Mouse (Mus musculus) layer of hippocampus, postnatal 36 days (tissue): Measurements from ENCODE around the gene Gucd1. TPM values are rescaled to one million over a fixed set of nuclear protein-coding genes. Genes with fewer than 3 reads are reported as not detected.
"Not testable (repeated sequence)": the region's sequence is repeated elsewhere in the genome, so short reads cannot be mapped to it uniquely, and the experiment has no call there.

Experiments
- DNase-seq, 2 experiments: peaks; one replicate each; pipeline ENCODE4 v3.0.0; 2022
- total RNA-seq, 2 experiments: library from RNA; stranded (reverse); gene quantifications; 2 replicates each; pipeline ENCODE4 v1.2.3; 2021

Gene Gucd1
- total RNA-seq, 2 experiments from 2014 or later: 14.8 to 16.1 TPM

DNA sequence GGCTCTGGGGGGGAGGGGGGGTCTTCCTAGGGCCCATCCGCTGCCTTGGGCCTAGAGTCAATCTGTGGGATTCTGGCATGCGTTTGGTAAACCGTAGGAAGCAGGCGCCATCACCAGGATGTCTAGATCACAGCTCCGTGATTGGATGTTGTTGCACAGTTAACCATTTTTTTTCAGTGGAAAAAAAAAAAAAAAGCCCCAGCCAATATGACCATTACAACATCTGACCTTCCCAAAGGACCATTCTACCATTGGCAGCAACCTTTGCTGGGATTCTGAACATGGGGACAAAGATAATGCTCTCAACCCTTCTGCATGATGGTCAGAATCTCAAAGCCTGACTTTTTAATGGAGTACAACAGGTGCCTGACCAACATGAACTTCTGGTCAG lies 87.6 kb downstream of the Gucd1 start:
- DNase-seq: no peak

DNA sequence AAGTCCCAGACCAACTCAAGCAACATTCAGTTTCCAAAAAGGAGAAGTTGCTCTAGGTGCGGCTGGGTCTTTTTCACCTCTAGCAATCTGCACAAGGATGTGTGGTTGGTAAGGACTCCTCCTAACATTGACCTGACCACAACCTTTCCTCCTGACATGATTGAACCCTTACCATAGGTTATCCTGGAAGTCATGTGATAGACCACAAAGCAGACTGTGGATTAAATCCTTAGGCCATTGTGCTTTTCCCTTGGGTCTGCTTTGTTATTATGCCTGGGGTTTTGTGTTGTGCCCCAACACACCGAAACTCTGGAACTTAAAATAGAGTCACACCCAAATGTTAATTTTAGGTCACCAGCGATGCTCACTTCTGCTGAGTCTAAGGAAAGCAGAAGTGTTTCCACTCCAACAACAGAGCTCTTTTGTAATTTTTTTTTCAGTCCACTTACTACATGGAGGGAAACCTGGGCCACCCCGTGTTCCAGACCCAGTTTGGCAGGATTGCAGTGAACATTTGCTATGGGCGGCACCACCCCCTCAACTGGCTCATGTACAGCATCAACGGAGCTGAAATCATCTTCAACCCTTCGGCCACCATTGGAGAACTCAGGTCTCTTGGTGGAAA lies 88.1 kb downstream of the Gucd1 start:
- peak; percentile 42 to 58 for DNase-seq

DNA sequence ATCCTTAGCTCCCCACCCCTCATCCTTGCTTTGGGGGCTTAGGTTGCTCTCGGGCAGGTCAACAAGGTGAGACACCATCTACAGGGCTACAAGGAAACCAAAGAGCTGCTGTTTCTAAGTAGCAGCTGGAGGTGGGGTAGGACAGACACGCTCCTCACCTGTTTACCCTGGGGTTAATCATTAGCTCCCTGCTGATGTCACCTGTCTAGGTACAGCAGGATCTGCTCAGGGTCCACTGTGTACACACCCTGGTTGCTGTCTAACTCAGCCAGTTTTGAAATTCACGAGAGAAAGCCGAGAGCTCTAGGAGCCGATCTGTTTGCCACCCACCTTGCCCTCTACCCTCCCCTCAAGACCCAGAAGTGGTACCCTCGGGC lies 88.8 kb downstream of the Gucd1 start:
- DNase-seq: no peak

DNA sequence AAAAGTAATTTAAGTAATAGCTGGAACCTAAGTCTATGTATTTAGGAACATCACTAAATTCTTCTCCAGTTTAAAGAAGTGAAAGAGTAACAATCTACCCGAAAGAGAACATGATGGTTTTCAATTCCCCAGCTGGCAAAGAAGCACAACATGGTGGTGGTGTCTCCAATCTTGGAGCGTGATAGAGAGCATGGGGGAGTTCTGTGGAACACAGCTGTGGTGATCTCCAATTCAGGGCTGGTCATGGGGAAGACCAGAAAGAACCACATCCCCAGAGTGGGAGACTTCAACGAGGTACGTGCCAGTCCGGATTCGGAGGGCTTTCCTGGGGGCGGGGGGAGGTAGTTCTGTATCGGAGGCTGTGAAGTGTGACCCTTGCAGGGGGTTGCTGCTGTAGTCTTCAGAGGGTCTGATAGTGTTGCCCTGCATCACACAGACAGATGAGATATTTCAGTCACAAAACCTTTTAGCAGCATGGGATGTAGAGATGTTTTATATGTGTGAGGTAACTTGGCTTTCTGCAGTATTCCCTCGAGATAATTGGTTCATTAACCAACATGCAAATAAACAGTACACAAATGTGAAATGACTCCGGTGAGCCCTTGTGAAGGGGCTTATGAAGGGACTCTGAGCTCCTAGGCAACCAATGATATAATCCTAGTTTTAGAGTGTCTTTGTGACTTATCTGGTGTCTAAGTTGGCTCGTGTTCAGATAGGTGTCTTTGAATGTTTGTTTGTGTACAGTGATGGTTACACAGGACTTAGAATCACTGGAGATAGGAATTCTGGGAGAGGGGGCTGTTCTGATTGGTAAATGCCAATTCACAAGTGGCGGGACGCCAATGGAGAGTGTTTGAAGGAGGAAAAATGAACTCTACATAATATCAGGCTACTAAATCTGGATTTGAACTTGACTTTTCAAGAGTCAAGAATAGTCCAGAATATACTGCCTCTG lies 89.4 kb downstream of the Gucd1 start:
- DNase-seq: no peak

- no peak for DNase-seq
Observed at GRCm38 (mm10) chr10:75424498-75424901, 93.3 kb downstream of the Gucd1 start.

DNA sequence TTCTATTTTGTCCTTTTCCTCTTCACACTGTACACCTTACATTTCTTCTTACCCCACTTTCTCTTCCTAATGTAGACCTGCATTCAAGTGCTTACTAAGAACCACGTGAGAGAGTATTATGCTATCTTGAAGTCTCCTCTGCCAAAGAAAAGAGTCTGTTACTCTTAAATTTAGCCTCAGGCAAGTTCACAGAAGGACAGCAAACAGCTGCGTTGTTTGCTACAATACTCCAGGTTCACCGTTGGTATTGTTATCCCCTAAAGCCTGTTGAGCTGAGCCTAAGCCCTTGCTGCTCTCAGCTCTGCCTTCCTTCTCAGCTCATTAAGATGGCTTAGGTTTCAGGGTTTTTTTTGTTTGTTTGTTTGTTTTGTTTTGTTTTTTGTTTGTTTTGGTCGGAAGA lies 99.0 kb downstream of the Gucd1 start:
- DNase-seq: no peak

- DNase-seq: no peak
Observed at GRCm38 (mm10) chr10:75417363-75418042, 100.3 kb downstream of the Gucd1 start.

GRCm38 (mm10) chr10:75414925-75415324 lies 102.8 kb downstream of the Gucd1 start:
- no peak for DNase-seq

DNA sequence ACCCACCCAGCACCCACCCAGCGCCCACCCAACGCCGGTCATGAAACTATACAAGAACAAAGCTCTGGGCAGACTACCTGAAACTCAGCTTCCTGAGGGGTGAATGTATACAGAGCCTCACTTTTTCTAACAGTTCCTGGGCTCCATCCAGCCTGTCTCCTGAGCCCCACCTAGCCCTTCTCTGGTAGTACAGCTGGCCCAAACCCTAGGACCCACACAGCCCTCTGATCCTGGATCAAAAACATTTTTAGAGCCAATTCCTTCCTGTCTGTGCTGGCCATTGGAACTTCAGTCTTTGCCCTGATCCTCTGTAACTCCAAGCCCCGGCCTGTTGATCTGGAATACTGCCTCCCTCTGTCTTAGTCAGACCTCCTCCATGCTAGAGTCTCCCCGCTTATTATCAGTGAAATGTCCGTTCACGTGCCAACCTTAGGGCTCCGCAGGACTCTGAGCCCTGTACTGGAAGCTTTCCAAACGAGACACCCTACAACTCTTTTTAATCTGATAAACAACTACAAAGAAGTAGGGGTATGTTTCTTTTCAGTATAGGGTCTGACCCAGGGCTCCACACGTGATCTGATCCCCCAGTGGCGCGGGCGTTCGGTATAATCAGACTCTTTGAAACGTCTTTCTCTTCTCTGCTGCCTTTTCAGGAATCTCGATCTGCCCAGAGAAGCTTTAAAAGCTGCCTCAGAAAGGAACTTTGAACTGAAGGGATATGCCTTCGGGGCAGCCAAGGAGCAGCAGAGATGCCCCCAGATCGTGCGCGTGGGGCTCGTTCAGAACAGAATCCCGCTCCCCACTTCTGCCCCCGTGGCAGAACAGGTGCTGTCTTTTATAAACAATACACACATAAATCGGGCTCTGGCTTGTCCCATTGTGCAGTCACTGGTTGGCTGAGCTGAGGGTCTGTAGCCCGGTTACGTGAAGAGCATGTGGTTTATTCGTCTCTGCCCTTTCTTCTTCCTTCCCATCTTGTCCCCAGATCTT lies 105.4 kb downstream of the Gucd1 start:
- DNase-seq: no peak

DNA sequence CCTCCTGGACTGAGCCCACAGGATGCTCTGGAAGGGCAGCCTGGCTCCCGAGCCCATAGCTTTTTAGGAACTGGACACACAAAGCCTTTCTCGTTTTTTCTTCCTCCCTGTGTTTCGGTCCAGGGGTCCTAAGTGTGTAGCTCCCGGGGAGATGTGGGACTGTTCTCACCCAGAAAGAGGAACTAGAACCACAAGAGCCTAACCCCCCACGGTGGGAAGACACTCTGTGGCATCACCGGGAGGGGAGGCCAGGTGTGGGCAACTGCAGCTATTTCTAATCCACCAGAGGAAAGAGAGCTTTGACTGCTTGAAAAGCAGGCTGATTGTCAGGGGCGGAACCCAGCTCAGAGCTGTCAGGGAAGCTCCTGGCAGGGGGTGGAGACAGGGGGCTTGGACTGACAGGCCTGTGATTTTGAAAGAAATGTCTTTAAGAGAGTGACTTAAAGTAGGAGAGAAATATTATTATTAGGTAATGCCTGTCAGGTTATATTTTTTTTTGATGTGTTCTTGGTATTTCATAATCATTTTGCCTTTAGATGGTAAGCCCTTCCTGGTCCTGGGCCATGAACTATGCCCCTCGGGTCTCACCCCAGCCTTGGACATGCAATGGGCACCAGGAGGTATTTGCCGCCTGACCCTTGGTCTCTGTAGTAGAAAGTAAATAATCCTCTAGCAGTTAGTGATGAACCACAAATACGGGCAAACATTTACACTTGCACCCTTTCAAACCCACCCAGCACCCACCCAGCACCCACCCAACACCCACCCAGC lies 106.2 kb downstream of the Gucd1 start:
- not testable (repeated sequence) for DNase-seq

DNA sequence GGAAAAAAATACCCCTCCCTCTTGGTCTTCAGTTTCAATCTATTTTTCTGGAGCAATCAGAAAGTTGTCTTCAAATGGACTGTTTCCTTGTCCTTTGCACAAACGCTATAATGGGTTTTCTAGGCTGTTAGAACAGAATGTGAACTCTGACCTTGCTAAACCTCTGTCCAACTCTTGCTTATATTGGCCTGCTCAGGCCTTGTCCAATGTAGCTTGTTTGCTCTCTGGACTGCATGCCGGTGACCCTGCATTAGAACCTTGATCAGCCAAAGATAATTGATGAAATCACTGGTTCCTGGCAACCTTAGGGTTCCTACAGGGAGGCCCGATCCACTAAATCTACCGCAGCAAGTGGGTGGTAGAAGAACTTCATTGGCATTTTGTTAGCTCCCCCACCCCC lies 110.0 kb downstream of the Gucd1 start:
- DNase-seq: no peak

DNA sequence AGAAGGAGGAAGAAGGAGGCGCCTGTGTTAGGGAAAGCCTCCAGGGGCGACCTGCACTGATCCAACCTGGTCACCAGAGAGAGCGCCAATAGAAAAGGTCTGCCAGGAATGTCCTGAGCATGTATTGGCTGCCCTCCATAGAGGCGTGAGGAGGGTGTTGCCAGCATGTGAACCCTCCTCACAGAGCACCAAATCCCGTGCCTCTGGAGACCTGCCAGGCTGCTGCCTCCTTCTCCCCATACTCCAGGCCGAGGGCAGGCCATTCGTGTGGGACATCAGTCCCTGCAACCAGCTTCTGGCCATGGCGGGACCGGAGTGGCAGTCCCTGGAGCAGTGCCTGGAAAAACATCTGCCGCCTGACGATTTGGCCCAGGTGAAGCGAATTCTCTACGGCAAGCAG lies 111.0 kb downstream of the Gucd1 start:
- no peak for DNase-seq

DNA sequence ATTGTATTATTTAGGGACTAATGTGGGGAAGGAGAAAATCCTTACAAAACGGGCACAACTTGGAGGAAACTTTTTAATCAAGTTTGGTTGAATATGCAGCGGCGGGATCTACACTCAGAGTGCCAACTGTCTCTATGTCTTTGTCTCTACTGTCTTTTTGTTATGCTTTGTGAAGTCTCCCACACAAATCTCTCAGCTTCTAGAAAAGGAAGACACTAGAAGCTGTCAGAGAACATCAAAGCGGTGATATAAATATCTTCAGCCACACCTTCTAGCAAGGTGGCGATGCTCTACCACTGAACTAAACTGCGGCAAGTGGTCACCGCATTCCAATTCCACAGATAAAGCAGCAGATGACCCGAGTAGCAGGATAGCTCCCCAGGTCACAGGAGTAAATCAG lies 111.9 kb downstream of the Gucd1 start:
- DNase-seq: no peak

- no peak for DNase-seq
Observed at GRCm38 (mm10) chr10:75400958-75401357, 116.8 kb downstream of the Gucd1 start, which contains the start of gene Upb1. TSS of gene Upb1 (plus strand) at chr10:75401115.

DNA sequence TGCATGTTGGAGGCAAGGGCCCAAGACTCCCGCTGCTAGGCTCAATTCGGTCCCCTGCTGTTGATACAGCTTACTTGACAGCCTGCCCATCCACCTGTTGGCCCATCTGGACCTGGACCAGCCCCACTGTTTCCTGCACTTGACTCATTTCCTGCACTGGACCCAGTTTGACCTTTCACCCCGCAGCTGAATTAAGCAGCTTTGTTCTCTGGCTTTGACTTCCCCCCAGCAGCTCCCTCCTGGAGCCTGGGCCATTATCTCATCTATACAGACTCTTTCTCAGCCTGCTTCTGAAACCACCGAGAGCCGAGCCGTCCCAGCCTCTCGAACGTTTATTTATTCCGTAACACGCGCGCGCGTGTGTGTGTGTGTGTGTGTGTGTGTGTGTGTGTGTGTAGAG lies 120.8 kb downstream of the Gucd1 start:
- DNase-seq: no peak

GRCm38 (mm10) chr10:75394796-75395195 lies 123.0 kb downstream of the Gucd1 start:
- DNase-seq: no peak

- no peak for DNase-seq
Observed at GRCm38 (mm10) chr10:75390832-75391231, 126.9 kb downstream of the Gucd1 start.

DNA sequence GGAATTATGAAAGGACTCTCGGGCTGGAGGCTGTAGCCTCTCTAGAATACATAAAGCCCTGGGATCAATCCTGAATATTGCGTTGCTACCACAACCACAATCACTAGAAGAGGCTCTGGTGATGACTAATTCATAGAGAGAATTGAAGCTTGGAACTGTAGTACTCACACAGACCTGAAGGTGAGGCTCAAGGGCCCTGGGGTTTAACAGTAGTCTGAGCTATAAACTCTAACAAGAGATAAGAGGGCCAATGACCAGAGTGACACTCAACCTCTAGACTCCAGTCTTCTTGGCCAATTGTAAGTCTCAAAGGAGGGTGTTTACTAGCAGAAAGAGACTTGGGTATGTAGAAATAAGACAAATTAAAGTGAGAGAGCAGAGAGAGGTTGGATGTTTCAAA lies 127.6 kb downstream of the Gucd1 start:
- no peak for DNase-seq

DNA sequence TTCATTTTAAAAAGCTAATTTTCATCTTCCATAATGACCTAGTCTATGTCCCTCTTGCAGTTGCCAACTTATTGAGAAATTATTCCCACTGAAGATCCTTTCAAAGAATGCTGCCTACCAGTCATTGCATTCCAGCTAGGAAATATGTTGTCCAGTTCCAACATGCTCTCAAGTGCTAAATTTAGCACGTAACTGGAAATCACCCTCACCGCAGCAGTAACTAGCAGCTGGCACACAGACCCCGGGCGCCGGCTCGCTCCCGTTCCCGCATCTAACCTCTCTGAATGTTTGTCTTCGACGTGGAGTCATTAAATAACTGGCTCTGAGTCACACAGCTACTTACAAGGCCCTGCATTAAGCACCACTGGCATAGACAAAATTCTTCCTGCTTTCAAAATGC lies 139.1 kb downstream of the Gucd1 start:
- DNase-seq: no peak

GRCm38 (mm10) chr10:75373655-75374351 lies 144.0 kb downstream of the Gucd1 start:
- peak; percentile 10 to 14 for DNase-seq

- DNase-seq: no peak
Observed at GRCm38 (mm10) chr10:75365231-75365633, 152.5 kb downstream of the Gucd1 start.
